Mouse (Mus musculus): ENCODE measurements around the gene Ggta1.

DNA sequence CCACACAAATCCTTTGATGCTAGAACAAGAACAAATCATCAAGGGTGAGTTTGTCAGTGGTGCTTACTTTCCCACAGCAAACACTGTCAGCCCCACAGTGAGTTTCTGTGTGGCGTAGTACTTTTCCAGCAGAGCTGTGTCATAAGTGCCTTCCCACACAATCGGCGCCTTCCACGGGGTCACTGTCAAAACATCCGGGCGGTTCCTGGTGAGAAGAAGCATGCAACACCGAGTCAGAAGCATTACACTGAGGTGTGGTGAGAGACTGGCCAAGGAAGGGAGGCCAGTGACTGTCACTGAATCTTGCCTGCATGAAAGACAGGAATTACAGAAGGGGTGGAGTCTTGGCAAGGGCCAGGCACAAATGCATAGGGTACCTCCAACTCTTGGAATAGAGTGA is 55.2 kb downstream of the Ggta1 start:
- TF ChIP-seq CTCF (IDR thresholded peaks at IDR 0.05; ENCODE audit: low read depth) (no peak), EP300 (IDR thresholded peaks at IDR 0.05; ENCODE audit: low read depth) (no peak)
